Mouse (Mus musculus) limb, embryonic 11.5 days (tissue): ENCODE measurements around the gene Acot3. TPM values are rescaled to one million over a fixed set of nuclear protein-coding genes. Genes with fewer than 3 reads are reported as not detected.
A peak's percentile ranks its signal among the peaks of the same experiment; 100 is the strongest.

Source experiments
- ATAC-seq: fragments of 200-750 bp; cut with Nextera tagmentation; 2 replicates; pipeline ENCODE4 v1.8.0; 2017; ENCODE audit warnings: low read depth; ENCODE audit not compliant: insufficient number of reproducible peaks, low FRiP score, low TSS enrichment
- DNase-seq: peaks from one replicate; pipeline ENCODE4 v3.0.0-alpha.2; 2015; ENCODE audit warnings: low spot score
- H3K27ac ChIP-seq: fragments of 300-500 bp; sonication (generic); replicated peaks from 2 replicates; pipeline ENCODE4 v1.5.1; 2014; ENCODE audit warnings: low read depth, mild to moderate bottlenecking, low read length
- H3K27me3 ChIP-seq: fragments of 300-500 bp; sonication (generic); 2 replicates; pipeline ENCODE4 v1.6.1; 2014; ENCODE audit warnings: mild to moderate bottlenecking, low read length, mixed read lengths; ENCODE audit not compliant: control insufficient read depth, insufficient read depth
- H3K36me3 ChIP-seq: fragments of 300-500 bp; sonication (generic); 2 replicates; pipeline ENCODE4 v1.6.1; 2014; ENCODE audit warnings: mild to moderate bottlenecking, low read length, moderate library complexity, mixed read lengths; ENCODE audit not compliant: control insufficient read depth, insufficient read depth
- H3K4me1 ChIP-seq: fragments of 300-500 bp; sonication (generic); 2 replicates; pipeline ENCODE4 v1.6.1; 2014; ENCODE audit warnings: low read length, mixed read lengths; ENCODE audit not compliant: control insufficient read depth, insufficient read depth
- H3K4me2 ChIP-seq: fragments of 300-500 bp; sonication (generic); 2 replicates; pipeline ENCODE4 v1.6.1; 2014; ENCODE audit warnings: low read depth, mild to moderate bottlenecking, moderate library complexity; ENCODE audit not compliant: severe bottlenecking
- H3K4me3 ChIP-seq: fragments of 300-500 bp; sonication (generic); 2 replicates; pipeline ENCODE4 v1.5.1; 2014; ENCODE audit warnings: low read depth, low read length
- H3K9ac ChIP-seq: fragments of 300-500 bp; sonication (generic); 2 replicates; pipeline ENCODE4 v1.6.1; 2014; ENCODE audit warnings: mild to moderate bottlenecking, low read length
- H3K9me3 ChIP-seq: fragments of 300-500 bp; sonication (generic); 2 replicates; pipeline ENCODE4 v1.6.1; 2016; ENCODE audit warnings: low read length; ENCODE audit not compliant: control insufficient read depth
- WGBS: fragments of 180-500 bp; shearing (Covaris S2); extraction: QIAGEN DNeasy Blood & Tissue Kit; methylation state at CpG from one replicate; pipeline ENCODE4 v1.1.7; 2014; 5-methylcytosine and 5-hydroxymethylcytosine counted together
- polyA plus RNA-seq: library from polyadenylated mRNA; unstranded; fragments of >200 nt; fragmentation: Nextera tagmentation; extraction: Ambion mirVana; gene quantifications from 2 replicates; pipeline ENCODE4 v1.2.1, GENCODE M21; 2014

Gene Acot3
- polyA plus RNA-seq, 1 experiment from 2014 or later = 0.27 TPM

GRCm38 (mm10) chr12:84052609-84053008, 665 bp downstream of the Acot3 start:
- Histone ChIP-seq H3K9me3 (no peaks in the 10 kb centered on the region; the same call in 1 of the 2 replicates), H3K36me3 (no peaks in the 10 kb centered on the region), H3K4me1 (peaks cover 3% of the 10 kb centered on the region; the same call in 1 of the 2 replicates), H3K9ac (no peak overlapping the region), H3K4me2 (no peak overlapping the region), H3K4me3 (no peak overlapping the region), H3K27ac (no peak overlapping the region), H3K27me3 (peaks cover 10% of the 10 kb centered on the region)
- WGBS = 87% methylated on average over 7 of the region's 7 CpGs
- ATAC-seq = no peak
- DNase-seq = no peak

- H3K27me3 ChIP-seq = peaks cover 10% of the 10 kb centered on the region
- H3K4me3 ChIP-seq = peak overlapping the region; percentile 39
- H3K9me3 ChIP-seq = no peaks in the 10 kb centered on the region; the same call in 1 of the 2 replicates
- H3K4me1 ChIP-seq = peaks cover 3% of the 10 kb centered on the region; the same call in 1 of the 2 replicates
- no peaks in the 10 kb centered on the region for H3K36me3 ChIP-seq
- DNase-seq (peak; percentile 44), ATAC-seq (no peak)
- H3K27ac ChIP-seq = no peak overlapping the region
- H3K9ac ChIP-seq = no peak overlapping the region
- 11% methylated on average over 16 of the region's 16 CpGs for WGBS
- H3K4me2 ChIP-seq = peak overlapping the region; percentile 67
These were observed 1.2 kb downstream of the Acot3 start for GRCm38 (mm10) chr12:84053173-84053572.

DNA sequence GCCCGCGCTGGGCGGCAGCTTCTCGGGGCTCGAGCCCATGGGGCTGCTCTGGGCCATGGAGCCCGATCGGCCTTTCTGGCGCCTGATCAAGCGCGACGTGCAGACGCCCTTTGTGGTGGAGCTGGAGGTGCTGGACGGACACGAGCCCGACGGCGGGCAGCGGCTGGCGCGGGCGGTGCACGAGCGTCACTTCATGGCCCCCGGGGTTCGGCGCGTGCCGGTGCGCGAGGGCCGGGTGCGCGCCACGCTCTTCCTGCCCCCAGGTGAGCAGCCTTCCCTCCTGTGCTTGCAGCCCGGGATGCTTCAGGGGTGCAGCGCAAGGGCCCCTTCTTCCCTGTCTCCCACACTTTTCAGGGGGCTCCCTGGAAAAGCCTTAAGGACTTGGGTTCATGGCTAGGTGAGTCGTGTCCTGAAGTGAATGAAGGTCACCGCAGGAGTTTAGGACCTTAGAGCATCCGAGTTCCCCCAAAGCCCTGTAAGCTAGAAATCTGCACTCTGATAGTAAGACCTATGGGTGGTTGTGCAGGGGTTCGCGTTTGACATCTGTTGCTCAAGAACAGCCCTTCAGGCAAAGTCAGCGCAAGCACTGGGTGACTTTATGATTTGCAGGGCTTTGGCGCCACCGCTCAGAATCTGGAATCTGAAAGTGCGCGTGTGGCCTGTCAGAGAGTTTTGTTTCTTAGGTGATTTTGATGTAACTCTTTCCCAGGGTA, 1.9 kb downstream of the Acot3 start:
- Histone ChIP-seq H3K27me3 (peaks cover 10% of the 10 kb centered on the region), H3K9ac (peak overlapping the region; percentile 18; the same call in 1 of the 2 replicates), H3K36me3 (no peaks in the 10 kb centered on the region), H3K4me2 (peak overlapping the region; percentile 67), H3K27ac (no peak overlapping the region), H3K4me1 (peaks cover 3% of the 10 kb centered on the region; the same call in 1 of the 2 replicates), H3K9me3 (no peaks in the 10 kb centered on the region), H3K4me3 (peak overlapping the region; percentile 39)
- no peak for ATAC-seq
- DNase-seq = peak; percentile 59
- WGBS = 3% methylated on average over 35 of the region's 46 CpGs

DNA sequence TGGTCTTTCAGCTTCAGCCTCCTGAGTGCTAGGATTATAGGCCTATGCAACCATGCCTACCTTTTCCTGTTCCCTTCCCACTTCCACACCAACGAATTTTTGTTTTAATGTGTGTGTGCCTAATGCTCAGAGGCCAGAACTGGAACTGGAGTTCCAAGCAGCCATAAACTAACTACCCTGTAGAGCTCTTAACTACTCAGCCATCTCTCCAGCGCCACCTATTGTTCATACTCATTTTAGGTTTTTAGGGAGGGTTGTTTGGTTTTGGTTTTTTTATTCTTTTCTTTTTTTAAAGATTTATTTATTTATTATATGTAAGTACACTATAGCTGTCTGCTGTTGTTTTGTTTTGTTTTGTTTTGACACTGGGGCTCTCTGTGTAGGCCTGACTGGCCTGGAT, 9.0 kb downstream of the Acot3 start:
- ATAC-seq = no peak
- 28% methylated on average over 2 of the region's 2 CpGs for WGBS

GRCm38 (mm10) chr12:84062336-84062735, 10.4 kb downstream of the Acot3 start:
- H3K27ac ChIP-seq = no peak overlapping the region
- H3K4me1 ChIP-seq = no peaks in the 10 kb centered on the region
- no peak overlapping the region for H3K4me2 ChIP-seq
- H3K9ac ChIP-seq = no peak overlapping the region
- 92% methylated on average over 20 of the region's 20 CpGs for WGBS
- no peaks in the 10 kb centered on the region for H3K9me3 ChIP-seq
- no peak for ATAC-seq
- no peaks in the 10 kb centered on the region for H3K27me3 ChIP-seq
- no peak for DNase-seq
- H3K36me3 ChIP-seq = no peaks in the 10 kb centered on the region
- no peak overlapping the region for H3K4me3 ChIP-seq

More for the DNA sequence above, 9.0 kb downstream of the Acot3 start:
- Histone ChIP-seq H3K4me2 (no peak overlapping the region), H3K36me3 (no peaks in the 10 kb centered on the region), H3K9ac (no peak overlapping the region), H3K27me3 (no peaks in the 10 kb centered on the region), H3K27ac (no peak overlapping the region), H3K9me3 (no peaks in the 10 kb centered on the region), H3K4me3 (no peak overlapping the region), H3K4me1 (no peaks in the 10 kb centered on the region)
- no peak for DNase-seq

- H3K9me3 ChIP-seq = no peaks in the 10 kb centered on the region
- 71% methylated on average over 5 of the region's 5 CpGs for WGBS
- no peaks in the 10 kb centered on the region for H3K36me3 ChIP-seq
- ATAC-seq = no peak
- H3K9ac ChIP-seq = no peak overlapping the region
- H3K27ac ChIP-seq = no peak overlapping the region
- DNase-seq = no peak
- H3K4me3 ChIP-seq = no peak overlapping the region
- no peaks in the 10 kb centered on the region for H3K4me1 ChIP-seq
- H3K27me3 ChIP-seq = 0 out of 2 replicates have a peak, but pooled peaks cover under 1% of the 10 kb centered on the region
- H3K4me2 ChIP-seq = no peak overlapping the region
These were observed 11.3 kb downstream of the Acot3 start for GRCm38 (mm10) chr12:84063228-84063627.

DNA sequence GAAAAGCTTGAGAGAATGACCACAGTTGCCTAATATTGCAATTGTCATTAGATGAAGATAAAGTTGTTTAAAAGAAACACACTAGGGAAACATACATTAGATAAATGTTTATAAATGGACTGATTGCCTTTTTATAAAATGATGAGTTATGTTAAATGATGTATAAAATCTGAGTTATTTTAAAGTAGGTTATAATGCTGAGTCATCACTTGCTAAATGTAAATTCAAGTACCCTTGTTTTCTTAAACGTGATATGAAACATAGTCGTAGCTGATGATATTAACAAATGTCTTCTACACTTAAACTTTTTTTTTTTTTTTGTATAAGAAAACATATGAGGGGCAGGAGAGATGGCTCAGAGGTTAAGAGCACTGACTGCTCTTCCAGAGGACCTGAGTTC, 11.9 kb downstream of the Acot3 start:
- no peak overlapping the region for H3K9ac ChIP-seq
- no peaks in the 10 kb centered on the region for H3K36me3 ChIP-seq
- DNase-seq (no peak), ATAC-seq (no peak)
- H3K4me3 ChIP-seq = no peak overlapping the region
- H3K27ac ChIP-seq = no peak overlapping the region
- peaks cover 6% of the 10 kb centered on the region for H3K27me3 ChIP-seq
- no peaks in the 10 kb centered on the region for H3K9me3 ChIP-seq
- no peak overlapping the region for H3K4me2 ChIP-seq
- no peaks in the 10 kb centered on the region for H3K4me1 ChIP-seq
- WGBS = 80% methylated on average over 2 of the region's 2 CpGs

DNA sequence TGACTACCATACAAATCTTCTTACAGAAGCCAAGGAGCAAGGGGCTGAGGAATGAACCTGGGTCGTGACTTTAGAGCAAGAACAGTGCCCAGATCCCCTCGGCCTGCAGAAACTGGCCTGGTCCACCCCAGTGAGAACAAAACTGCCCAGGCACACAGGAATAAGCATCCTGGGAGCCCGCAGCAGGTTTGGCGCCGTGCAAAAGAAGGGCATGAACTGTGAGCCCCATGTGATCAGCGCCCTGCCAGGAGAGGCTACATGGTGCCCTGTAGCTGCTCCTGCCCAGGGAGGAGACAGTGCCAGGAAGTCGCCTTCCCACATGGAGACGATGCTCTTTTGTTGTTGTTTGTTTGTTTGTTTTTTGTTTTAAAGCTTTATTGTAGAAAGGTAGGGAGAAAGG, 12.7 kb downstream of the Acot3 start:
- Histone ChIP-seq H3K4me1 (no peaks in the 10 kb centered on the region), H3K27me3 (peaks cover 12% of the 10 kb centered on the region), H3K27ac (no peak overlapping the region), H3K4me2 (no peak overlapping the region), H3K9ac (no peak overlapping the region), H3K4me3 (no peak overlapping the region), H3K9me3 (no peaks in the 10 kb centered on the region), H3K36me3 (no peaks in the 10 kb centered on the region)
- DNase-seq (no peak), ATAC-seq (no peak)
- 78% methylated on average over 8 of the region's 8 CpGs for WGBS
